Mouse (Mus musculus) erythroblast, adult 5-6 weeks (primary cell): Measurements from ENCODE around the gene Jam3. TPM values are rescaled to one million over a fixed set of nuclear protein-coding genes. Genes with fewer than 3 reads are reported as not detected.
"Not testable (repeated sequence)": the region's sequence is repeated elsewhere in the genome, so short reads cannot be mapped to it uniquely, and the experiment has no call there.

Experiments
- ATAC-seq: replicated peaks from 2 replicates; pipeline ENCODE4 v1.8.0; 2016; ENCODE audit warnings: moderate number of reproducible peaks, mild to moderate bottlenecking, moderate TSS enrichment, inconsistent platforms; ENCODE audit not compliant: poor library complexity, low FRiP score, severe bottlenecking
- total RNA-seq, 2 experiments: library from RNA; stranded (forward) in 1 of 2; stranded (reverse) in 1 of 2; fragments of 150-400 nt in 1 of 2; fragments of 200-764, 138-1000 nt in 1 of 2; gene quantifications; 2 replicates each; pipeline versions ENCODE4 v1.2.3 to v1.2.4; 2015 to 2017; ENCODE audit warnings: low replicate concordance in 2 of 2

Jam3 gene
- total RNA-seq, 2 experiments from 2014 or later = 0.60 TPM; not detected in 1

DNA sequence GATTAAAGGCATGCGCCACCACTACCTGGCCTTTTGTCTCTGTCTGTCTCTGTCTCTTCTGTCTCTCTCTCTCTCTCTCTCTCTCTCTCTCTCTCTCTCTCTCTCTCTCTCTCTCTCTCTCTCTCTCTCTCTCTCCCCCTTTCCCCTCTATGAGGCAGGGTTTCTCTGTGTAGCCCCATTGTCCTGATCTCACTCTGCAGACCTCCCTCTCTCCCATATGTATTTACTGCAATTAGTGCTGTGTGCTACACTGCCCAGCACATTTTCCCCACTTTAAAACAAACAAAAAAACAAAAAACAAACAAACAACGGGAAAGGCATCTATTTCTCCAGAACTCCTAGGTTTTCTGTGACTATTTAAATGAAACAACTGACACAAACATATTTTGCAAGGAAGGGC is 18.4 kb upstream of the Jam3 start:
- no peak for ATAC-seq

DNA sequence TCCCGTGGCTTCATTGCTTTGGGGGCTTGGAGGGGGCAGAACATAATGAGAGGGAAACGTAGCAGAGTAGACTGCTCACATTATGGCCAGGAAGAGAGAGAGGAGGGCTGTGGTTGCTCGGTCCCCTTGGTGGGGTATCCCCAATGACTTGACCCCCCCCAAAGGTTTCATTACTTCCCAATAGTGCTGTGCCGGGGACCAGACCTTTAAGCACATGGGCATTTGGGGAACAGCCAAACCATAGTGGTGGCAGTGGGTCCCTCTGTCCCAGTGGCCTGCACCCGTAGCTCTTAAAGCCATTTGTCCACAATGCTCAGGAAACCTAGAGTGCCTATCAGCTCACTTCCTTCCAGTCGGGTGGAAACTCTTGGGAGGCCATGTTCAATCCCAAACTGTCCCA is 17.6 kb upstream of the Jam3 start:
- no peak for ATAC-seq

DNA sequence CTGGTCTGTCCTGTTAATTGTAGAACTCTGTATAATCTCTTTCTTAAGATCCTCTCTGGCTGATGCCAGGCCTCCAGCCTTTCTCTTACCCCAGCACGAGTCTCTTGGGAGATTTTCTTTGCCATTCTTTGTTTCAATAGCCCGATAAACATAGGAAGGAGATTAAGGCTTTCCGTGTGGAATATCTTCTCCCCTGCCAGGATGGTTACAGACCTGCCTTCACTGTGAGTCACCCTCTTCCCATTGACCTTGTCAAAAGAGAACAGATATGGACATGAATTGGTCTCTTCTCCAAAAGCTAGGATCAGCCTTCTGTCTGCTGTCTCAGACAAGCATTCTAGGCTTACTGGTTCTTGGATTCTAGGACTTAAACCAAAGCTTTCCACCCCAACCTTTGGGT is 15.5 kb upstream of the Jam3 start:
- ATAC-seq = no peak

DNA sequence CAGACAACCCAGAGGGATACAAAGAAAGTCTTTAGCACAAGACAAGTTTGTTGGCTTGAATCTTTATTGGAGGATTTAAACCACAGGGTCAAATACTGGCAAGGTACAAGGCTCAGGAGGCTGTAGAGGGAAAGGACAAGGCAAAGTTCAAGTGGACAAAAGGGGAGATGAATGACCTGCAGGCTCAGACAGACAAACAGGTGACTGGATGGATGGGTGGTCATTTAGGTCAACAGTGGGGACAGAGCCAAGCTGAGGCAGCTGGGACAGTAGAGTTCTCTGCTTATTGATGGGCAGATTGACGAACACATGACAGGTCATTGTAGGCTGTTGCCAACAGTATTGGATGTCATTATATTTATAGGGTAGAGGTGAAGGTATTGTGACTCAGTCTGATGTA is 11.8 kb upstream of the Jam3 start:
- no peak for ATAC-seq

DNA sequence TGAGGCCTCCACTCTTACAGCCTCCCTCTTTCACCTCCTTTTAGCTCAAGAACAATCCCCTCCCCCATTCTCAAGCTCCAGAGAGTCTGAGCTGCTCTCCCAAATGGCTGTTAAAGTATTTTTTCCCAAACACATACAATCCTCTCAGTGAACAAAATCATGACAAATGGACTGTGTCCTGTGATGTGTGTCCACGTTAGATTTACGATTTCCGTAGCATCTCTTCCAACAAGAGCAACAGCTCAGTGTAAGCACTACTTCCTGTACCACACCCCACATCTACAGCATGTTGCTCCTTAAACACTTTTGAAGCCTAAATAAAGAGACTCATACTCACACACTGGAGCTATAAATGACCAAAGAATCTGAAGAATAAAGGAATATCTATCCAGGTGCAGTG is 10.4 kb upstream of the Jam3 start:
- no peak for ATAC-seq

DNA sequence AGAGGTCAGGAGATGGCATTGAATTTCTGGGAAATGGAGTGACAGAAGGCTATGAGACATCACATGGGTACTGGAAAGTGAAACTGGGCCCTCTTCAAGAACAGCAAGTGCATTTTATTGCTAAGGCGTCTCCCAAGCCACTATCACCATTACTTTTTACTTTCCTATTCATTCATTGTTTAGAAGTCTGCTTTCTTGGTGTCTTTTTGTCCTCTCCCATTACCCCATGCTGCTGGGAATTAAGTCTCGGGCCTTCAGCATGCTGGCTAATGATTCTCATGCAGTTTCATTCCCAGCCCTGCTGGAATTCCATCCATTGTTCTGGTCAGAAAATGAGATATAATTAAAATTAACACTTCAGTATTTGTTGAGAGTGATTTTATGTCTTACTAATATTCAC is 9.7 kb upstream of the Jam3 start:
- no peak for ATAC-seq

DNA sequence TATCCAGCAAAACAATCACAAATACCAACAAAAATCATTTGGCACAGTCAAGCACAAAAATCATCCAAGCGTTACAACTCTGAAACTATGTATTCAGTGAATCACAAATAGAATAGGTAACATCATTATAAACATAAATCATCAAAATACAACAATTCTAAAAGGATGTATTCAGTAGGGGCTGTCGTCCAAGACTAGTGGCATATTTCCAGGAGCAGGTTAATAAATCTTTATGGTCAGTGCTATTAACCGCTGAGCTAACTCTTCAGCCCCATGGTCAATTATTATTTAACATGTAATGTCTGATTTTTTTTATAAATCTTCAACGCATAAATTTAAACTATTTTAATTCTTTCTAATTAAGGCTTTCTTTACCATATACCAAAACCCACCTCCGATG is 8.4 kb upstream of the Jam3 start:
- ATAC-seq = not testable (repeated sequence)

DNA sequence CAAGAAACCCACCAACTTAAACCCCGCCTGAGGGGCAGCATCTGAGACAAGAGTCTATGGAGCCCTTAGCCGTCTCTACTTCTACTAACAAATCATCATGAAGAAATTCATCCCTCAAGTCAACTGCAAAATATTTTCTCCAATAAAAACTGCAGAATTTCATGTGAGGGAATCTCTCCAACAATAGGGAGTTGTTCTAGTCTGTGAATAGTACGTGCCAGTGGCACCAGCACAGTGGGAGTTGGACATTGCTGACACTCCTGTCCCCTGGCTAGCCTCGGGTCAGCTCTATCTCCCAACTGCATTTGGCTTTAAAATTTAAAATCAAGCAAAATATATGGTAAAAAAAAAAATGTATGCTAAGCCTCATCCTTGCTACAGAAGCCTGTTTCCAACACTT is 1.4 kb downstream of the Jam3 start:
- ATAC-seq = no peak

DNA sequence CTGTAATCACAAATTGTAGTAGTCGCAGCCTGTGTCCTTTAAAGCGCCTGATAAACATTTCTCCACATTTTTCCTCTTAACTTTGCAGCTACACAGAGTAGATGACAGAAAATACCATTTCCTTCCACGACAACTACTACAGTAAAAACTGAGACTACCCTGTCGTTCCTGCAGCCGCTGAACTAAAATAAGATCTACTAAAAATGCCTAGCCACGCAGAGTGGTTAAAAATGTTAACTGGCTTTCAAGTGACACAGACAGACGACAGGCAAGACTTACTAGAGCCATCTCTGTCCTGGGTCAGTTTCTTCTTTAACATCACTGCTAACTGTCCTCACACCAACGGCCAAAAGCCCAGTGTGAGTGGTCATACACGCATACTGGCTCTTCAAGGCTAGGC is 5.4 kb downstream of the Jam3 start:
- ATAC-seq = no peak

DNA sequence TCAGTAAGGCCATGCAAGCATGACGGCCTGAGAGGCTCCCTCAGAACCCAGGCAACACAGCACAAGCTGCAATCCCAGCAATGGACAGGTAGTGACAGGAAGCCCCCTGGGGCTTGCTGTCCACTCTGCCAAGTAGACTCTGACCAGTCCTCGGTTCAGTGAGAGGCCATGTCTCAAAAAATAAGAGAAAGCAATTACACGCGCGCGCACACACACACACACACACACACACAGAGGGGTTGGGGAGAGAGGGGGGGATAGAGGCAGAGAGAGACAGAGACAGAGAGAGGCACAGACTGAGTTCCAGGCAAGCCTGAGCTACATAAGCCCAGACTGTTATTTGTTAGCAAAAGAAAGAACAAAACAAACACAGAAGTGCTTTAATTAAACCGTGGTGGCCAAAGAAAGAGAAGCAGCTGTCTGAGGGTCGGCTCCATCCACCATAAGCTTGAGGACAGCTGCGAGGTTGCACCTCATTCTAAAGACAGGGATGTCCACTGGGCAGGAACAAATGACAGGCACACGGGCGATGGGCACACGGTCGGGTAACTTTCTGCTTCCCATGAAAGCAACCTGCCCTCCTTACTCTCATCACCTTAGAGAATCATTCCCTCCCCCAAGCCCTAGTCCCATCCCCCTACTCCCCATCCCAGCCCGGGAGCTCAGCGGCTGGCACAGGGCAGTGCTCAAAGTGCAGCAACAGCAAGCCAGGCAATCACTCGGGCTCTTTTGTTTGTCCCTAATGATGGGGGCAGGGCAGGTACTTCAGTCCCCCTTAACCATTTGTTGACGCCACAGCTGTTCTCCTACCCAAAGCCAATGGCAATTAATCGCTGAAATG is 6.4 kb downstream of the Jam3 start:
- ATAC-seq = no peak

DNA sequence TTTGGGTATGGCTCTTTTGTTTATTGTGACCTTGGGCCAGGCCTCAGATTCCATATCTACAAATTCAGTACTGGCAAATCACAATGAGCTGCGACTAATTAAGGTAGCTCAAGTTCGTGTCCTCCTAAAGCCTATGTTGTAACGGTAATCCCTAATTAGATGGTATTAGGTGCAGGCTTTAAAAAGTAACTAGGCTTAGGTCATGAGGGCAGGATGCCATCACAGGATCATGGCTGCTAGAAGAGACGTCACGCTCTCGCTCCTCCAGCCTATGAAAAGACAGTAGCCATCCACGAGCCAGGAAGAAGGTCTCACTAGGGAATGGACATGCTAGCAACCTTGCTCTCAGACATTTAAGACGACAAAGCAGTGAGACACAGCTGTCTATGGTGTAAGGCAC is 7.3 kb downstream of the Jam3 start:
- ATAC-seq = no peak

DNA sequence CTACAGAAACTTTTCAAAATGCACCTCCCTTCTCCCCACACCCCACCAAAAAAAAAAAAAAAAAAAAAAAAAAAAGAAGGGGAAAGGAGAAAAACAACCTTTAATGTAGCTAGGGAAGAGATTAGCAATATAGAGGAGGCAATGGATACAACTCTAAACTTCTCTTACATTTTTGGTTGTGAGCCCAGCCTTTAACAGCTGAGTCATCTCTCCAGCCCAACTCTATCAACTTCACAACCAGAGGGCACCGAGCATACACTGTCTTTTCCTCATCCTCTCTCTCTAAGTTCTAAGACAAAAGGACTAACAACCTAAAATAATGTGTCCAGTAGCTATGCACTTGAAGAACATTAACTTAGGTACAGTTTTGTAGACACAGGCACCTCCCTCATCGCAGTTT is 8.4 kb downstream of the Jam3 start:
- no peak for ATAC-seq

DNA sequence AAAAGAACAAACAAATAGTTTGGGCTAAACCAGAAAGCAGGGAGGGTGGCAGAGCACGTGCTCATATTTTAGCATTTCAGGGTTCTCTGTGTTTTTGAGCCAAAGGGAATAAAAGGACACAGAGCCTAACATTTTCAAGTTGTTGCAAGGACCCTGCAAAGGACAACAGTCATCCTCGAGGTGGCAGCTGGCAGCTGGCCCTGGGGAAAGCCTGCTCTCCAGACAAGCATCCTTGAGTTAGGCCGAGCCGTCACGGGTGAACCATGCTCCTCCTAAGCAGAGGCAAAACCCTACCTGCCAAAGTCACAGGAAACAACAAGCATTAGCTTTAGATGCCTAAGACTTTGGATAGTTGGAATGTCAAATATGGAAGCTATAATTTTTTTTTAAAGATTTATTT is 10.2 kb downstream of the Jam3 start:
- ATAC-seq = no peak

DNA sequence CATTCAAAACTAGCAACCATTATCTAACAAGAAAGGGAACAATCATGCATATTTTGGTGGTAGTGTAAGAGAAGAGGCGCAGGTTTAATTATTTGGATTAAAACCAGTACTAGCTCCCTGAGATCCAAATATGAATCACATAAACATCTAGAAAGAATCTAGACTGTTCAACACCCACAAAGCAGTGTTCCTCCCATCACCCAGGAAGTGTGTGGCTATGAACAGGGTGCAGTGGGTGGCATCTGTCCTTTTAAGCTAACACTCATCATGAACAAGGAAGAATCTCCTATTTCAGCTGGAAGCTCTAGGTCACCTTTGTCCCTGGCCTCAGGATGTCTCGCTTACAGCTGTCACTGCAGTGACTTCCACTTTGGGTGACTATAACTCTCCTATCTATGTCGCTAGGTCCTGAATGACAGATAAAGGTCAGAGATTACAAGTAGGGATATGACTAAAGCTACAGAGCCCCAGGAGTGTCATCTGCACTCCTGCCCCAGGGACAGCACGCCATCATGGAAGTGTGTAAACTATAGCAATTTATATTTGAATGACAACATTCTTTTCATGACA is 10.9 kb downstream of the Jam3 start:
- no peak for ATAC-seq

DNA sequence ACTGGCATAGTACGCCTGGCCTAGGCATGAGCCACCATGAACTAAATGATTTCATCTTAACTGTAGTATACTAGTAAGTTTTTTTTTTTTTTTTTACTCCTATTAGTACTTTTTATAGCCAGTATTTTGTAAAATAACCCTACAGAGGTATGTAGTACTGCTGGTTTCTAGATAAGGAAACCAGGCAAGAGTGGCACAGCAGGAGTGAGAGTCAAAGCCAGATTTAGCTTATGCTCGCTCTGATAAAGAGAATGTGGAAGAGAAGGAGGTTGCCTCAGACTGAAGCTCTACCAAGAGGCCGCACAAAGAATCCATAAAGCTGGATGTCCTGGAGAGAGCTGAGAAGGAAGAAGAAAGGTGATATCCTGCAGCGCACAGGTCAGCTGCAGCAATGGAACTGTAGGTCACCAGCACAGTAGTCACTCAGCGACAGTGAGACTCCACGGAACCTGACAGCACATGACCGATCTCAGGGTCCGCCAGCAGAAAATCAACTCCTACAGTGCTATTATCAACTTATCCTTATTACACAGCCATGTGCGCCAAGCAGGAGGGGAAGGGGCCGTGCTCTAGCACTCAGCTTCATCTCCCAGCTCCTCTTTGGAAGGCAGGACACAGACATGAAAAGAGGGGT is 14.7 kb downstream of the Jam3 start:
- ATAC-seq = no peak

DNA sequence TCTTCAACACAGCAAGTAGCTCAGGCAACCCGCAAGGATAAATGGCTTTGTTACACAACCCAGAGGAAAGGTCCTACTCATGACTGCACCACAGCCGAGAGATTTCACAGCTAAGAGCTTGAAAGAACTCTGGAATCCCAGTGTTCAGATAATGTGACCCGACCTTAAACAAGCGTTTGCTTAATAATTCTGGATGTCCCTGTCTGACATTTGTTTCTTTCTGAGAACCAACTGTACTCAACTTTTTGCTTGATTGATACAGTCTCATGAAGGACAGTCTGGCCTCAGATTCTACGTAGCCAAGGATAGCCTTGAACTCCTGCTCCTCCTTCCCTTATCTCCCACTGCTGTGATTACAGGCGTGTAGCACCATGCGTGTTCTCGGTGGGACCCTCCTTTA is 18.6 kb downstream of the Jam3 start:
- ATAC-seq = no peak

DNA sequence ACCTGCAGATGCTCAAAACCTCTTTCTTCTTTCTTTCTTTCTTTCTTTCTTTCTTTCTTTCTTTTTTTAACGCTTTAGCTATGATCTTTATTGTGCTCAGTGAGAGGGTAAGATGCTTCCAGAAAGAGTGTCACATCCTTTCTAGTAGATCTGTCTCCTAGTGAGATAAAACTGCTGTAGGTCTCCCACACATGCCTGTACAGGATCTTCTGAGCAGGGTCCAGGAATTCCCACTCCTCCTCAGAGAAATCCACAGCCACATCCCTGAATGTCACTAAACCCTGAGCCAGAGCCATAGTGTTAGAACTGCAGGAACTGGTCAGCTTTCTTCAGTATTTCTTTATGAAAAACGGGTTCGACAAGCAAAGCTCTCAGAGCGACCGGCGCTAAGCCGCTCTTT is 19.8 kb downstream of the Jam3 start:
- no peak for ATAC-seq

DNA sequence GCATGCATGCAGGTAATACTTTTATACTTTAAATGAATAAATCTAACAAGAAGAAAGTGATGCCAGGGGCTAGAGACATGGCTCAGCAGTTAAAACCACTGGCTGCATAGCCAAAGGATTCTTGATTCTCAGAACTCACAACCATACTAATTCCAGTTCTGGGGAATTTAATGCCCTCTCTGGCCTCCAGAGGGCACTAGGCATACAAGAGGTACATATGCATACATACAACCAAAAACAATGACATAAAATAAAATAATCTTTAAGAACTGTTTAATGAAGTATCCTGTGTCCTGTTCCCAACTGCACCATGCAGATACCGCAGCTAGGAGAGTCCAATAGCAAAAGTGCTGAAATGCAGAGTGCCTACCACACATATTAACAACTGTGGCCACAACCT is 20.8 kb downstream of the Jam3 start:
- ATAC-seq = no peak

DNA sequence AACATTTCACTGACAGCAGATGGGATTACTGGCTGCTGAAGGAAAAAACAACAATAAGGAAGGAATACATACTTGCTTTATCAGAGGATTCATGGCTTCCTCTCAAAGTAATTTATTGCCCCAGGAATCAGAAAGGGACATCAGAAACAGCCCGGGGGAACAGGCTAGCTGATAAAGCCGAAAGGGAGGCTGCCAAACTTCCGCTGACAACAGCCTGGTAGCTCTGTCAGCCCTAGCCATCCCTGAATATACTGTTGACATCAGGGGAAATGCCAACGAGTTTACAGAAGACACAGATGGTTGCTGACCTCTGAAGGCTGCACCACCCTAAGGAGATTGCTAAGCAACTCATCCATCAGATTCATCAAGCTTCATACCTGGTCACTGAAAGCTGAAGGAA is 26.6 kb downstream of the Jam3 start:
- ATAC-seq = no peak

DNA sequence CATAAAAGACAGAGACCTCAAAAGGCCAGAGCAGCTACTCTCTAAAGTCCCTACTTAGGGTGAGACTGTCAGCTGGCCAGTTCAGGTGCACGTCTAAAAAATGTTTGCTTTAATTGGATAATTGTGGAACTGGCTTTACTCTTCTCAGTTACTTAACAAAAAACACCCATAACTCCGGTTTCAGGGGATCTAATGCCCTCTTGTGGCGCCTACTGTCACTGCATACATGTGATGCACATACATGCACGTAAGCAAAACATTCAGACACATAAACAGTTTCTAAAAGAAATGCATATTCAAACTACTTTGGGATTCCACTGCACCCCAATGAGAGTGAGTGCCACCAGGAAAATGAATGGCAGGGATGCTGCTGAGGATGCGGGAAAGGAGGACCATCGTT is 28.7 kb downstream of the Jam3 start:
- no peak for ATAC-seq

DNA sequence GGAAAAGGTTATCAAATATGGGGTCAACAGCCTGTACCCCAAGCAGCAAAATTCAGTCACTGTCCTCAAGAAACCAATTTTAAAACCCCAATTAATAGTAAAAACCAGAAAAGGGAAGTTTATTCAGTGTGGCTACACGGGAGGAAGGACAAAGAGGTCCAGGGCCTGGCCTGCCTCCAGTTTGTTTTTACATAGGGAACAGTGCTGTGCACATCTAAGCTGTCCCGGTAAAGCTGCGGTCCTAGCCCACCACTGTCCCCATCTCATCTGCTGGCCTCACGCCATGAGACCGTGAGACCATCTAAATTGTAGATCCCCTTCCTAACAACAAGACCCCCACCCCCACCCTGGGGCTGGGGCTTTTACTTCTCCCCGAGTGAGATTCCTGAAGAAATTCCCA is 29.8 kb downstream of the Jam3 start:
- no peak for ATAC-seq
